Mouse (Mus musculus) thymus, adult 2 months (tissue): ENCODE measurements at regions not wholly inside any gene's neighbourhood (a gene's known extent, or its start where the extent isn't known, plus 50 kb on each side); places are given as distances from the start of the nearest gene placed in this dataset.
"Not testable (repeated sequence)": the region's sequence is repeated elsewhere in the genome, so short reads cannot be mapped to it uniquely, and the experiment has no call there.

Source experiments
- DNase-seq: peaks from one replicate; pipeline ENCODE4 v3.0.0; 2021
- H3K27ac ChIP-seq: fragments of 200-500 bp; 2 replicates; pipeline ENCODE4 v1.5.1; 2012; ENCODE audit warnings: low read length, control low read depth; ENCODE audit not compliant: control insufficient read depth, insufficient read depth
- H3K27me3 ChIP-seq: fragments of 200-500 bp; 2 replicates; pipeline ENCODE4 v1.6.1; 2012; ENCODE audit warnings: mild to moderate bottlenecking, low read length, moderate library complexity, mixed read lengths; ENCODE audit not compliant: control insufficient read depth, insufficient read depth
- H3K36me3 ChIP-seq: fragments of 200-500 bp; 2 replicates; pipeline ENCODE4 v1.6.1; 2012; ENCODE audit warnings: mild to moderate bottlenecking, low read length, moderate library complexity; ENCODE audit not compliant: control insufficient read depth, insufficient read depth
- H3K4me1 ChIP-seq: fragments of 200-500 bp; replicated peaks from 2 replicates; pipeline ENCODE4 v1.6.1; 2012; ENCODE audit warnings: low read length; ENCODE audit not compliant: control insufficient read depth, insufficient read depth
- H3K4me3 ChIP-seq: fragments of 200-500 bp; 2 replicates; pipeline ENCODE4 v1.5.1; 2012; ENCODE audit warnings: mild to moderate bottlenecking, low read length, control low read depth, moderate library complexity; ENCODE audit not compliant: control insufficient read depth, insufficient read depth
- CTCF ChIP-seq: fragments of 200-500 bp; IDR thresholded peaks from 2 replicates; pipeline ENCODE4 v1.5.1; 2012; ENCODE audit warnings: mild to moderate bottlenecking, control low read depth, low read length, moderate library complexity, borderline replicate concordance; ENCODE audit not compliant: control insufficient read depth, poor library complexity, insufficient read depth; ENCODE audit errors: extremely low read depth
- POLR2A ChIP-seq: fragments of 200-500 bp; IDR thresholded peaks from 2 replicates; pipeline ENCODE4 v1.6.1; 2012; ENCODE audit warnings: mild to moderate bottlenecking, low read length, control low read depth, moderate library complexity; ENCODE audit not compliant: control insufficient read depth, poor library complexity, insufficient read depth; ENCODE audit errors: extremely low read depth
- WGBS: fragments of 180-500 bp; shearing (Covaris S2); methylation state at CpG from one replicate; pipeline ENCODE4 v1.1.7; 2018; 5-methylcytosine and 5-hydroxymethylcytosine counted together

DNA sequence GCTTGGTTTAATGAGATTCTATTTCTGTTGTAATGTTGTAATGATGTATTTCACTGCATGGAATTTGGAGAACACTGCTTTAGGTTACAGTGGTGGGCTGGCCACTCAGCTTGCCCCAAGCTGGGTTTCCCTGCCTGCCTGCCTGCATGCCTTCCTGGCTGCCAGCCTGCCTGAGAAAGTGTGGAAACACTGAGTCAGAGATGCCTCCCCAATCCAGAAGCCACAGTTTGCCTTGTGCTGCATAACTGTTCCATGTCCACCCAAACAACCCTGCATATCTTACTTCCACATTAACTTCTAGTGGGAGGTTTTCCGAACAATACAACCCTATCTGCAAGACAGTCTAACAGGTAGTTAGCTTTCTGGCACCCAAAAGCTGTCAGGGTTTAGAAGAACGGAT is 127.0 kb upstream of the Tbl1xr1 start:
- WGBS, result 88% methylated on average over 2 of the region's 2 CpGs
- Histone ChIP-seq H3K4me3 (no peak overlapping the region), H3K4me1 (peaks cover 19% of the 10 kb centered on the region), H3K27ac (no peak overlapping the region), H3K36me3 (no peaks in the 10 kb centered on the region), H3K27me3 (no peaks in the 10 kb centered on the region)
- TF ChIP-seq CTCF (no peak), POLR2A (no peak)
- DNase-seq, result no peak

DNA sequence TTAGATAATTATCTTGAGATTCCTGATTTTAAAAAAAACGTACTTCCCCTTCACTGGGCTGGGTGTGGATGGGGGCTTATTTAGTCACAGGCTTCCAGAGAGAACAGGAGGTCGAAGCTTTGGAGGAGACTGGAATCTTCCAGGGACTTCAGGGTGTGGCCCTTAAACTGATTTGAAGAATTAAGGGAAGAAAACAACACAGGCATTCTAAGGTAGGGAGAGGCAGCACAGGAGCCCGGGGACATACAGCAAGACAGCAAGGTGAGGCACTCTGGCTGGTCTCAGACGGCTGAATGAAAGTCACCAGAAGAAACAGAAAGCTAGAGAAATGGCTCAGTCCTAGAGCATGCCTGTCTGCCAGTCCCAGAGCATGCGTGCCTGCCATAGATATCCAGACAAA is 125.9 kb upstream of the Tbl1xr1 start:
- Histone ChIP-seq H3K36me3 (no peaks in the 10 kb centered on the region), H3K27me3 (no peaks in the 10 kb centered on the region), H3K4me1 (peaks cover 21% of the 10 kb centered on the region), H3K27ac (no peak overlapping the region), H3K4me3 (no peak overlapping the region)
- no peak for DNase-seq
- 89% methylated on average over 5 of the region's 5 CpGs for WGBS
- TF ChIP-seq CTCF (no peak), POLR2A (no peak)

DNA sequence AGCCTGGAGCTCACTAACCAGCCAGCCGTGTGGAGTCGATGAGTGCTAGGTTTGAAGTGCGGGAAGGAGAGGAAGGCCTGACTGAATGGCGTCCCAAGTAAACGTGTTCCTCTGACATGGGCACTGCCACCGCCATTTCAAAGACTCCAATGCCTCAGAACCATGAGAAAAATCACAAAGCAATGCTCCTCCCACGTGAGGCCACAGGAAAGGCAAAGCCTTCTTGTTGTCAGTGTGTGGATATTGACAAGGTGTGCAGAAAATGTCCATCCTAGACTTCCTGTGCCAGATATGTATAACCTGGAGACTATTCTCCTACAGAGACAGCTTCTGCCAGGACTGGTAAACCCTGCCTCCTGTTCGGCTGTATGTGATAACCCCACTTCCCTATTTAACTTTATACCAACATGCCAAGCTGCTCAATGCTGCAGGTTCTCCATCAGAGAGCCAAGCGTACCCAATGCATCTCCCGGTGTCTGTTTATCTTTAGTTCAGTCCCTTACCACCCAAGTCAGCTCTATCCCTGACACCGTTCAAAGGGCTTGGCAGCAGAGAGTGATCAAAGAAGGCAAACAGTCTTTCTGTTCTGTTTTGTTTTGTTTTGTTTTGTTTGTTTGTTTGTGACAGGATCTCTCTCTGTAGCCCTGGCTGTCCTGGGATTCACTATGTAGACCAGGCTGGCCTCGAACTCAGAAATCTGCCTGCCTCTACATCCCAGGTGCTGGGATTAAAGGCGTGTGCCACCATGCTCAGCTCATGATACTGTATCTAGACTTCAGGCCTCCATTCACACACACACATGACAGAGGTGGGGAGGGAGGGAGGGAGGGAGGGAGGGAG is 124.8 kb upstream of the Tbl1xr1 start:
- H3K27ac ChIP-seq, result no peak overlapping the region

DNA sequence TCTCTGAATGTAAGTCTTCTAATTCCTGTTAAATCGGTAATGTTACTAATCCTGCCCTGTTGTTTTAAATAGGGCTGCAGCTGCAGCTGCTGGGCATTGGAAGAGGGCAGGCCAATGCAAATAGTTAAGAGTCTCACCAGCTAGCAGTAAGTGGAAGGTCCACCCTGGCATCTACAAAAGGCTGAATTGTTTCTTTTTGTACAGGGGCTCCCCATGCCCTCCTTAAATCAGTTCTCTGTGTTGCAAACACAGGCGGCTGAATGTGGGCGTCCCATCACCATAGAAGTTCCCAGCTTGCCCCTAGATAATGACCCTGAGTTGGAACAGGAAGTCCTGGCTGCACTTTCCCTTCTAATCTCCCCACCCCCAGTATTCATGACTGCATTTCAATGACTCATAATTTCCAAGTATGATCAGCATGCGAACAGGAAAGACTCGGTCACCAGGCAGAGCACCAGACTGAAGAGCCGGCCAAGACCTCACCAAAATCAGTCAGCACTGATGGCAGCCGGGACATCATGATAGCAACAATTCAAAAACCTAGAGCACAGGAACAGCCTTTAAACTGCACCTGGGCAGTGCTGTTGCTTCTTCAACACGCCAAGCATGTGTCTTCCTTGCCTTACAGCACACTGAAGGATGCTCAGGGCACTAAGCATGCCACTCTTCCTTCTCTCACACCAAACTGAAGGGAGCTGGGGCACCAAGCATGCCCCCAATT is 123.6 kb upstream of the Tbl1xr1 start:
- WGBS, result 68% methylated on average over 8 of the region's 8 CpGs
- DNase-seq, result no peak
- TF ChIP-seq POLR2A, result no peak
- no peak for TF ChIP-seq CTCF

More for the DNA sequence above, 124.8 kb upstream of the Tbl1xr1 start:
- TF ChIP-seq POLR2A, result no peak
- TF ChIP-seq CTCF, result no peak
- H3K4me1 ChIP-seq, result peaks cover 21% of the 10 kb centered on the region
- no peaks in the 10 kb centered on the region for H3K36me3 ChIP-seq
- DNase-seq, result no peak
- no peak overlapping the region for H3K4me3 ChIP-seq
- WGBS, result 73% methylated on average over 13 of the region's 13 CpGs
- no peaks in the 10 kb centered on the region for H3K27me3 ChIP-seq

DNA sequence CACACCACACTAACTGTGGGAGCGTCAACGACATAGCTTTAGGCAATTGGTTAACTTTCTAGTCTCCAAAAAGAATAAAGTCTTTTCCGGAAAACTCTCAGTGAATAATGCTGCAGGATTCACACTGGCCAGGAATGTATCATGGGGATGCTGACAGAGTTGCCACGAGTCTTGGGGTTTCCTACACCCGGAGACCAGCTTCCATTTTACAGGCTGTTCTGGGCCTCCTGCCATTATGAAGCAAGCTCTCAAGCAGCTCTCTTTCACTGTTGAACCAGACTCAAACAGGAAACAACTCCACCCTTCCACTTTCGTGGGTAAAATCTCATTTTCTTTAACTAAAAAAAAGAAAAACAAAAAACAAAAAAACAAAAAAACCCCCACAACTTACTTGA is 123.0 kb upstream of the Tbl1xr1 start:
- no peaks in the 10 kb centered on the region for H3K27me3 ChIP-seq
- TF ChIP-seq POLR2A, result no peak
- WGBS, result 71% methylated on average over 6 of the region's 6 CpGs
- H3K4me3 ChIP-seq, result no peak overlapping the region
- H3K36me3 ChIP-seq, result no peaks in the 10 kb centered on the region
- peaks cover 21% of the 10 kb centered on the region for H3K4me1 ChIP-seq
- DNase-seq, result no peak
- peak overlapping the region; percentile 72 for H3K27ac ChIP-seq

More for the DNA sequence above, 123.6 kb upstream of the Tbl1xr1 start:
- Histone ChIP-seq H3K27ac (peak overlapping the region; percentile 72), H3K4me1 (peaks cover 21% of the 10 kb centered on the region), H3K4me3 (no peak overlapping the region), H3K27me3 (no peaks in the 10 kb centered on the region), H3K36me3 (no peaks in the 10 kb centered on the region)

DNA sequence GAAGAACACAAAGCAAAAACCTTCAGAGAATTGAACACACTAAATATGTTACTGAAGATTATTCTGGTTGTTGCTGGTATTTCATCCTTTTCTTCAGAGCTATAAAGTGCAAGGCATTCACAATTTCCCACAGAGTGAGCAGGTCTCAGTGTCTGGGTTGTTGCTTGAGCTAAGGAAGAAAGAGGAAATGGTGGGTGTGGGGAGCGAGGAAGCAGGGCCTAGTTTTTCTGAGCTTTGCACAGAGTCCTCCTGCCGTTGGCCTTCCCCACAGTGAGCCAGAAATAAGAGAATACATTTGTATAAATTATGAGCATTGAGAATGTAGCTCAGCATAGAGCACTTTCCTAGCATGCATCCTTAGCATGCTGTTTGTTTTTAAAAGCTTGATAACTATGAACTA is 120.8 kb upstream of the Tbl1xr1 start:
- no peaks in the 10 kb centered on the region for H3K36me3 ChIP-seq
- TF ChIP-seq CTCF (no peak), POLR2A (no peak)
- H3K4me3 ChIP-seq, result no peak overlapping the region
- H3K27me3 ChIP-seq, result no peaks in the 10 kb centered on the region
- peaks cover 21% of the 10 kb centered on the region for H3K4me1 ChIP-seq
- no peak overlapping the region for H3K27ac ChIP-seq
- WGBS, result 13% methylated on average over 2 of the region's 2 CpGs
- DNase-seq, result peak; percentile 38

DNA sequence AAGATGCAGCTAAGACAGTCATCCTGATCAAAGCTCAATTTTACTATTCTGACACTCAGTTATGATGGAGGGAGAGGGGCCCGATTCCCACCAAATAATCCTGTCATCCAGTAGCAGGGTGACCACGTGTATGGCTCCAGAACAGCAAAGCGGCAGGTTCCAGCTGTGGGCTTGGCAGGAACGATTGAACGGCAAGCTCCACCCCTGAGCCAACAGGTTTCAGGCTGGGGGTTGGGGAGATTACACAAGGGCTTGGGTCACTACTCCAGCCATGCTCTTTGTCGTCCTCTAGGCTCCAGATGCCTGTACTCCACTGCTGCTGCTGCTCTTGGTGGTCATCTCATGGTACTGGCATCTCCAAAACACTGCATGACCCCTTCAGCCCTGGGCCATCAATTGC is 119.3 kb upstream of the Tbl1xr1 start:
- DNase-seq, H3K4me3 ChIP-seq, H3K27me3 ChIP-seq, H3K36me3 ChIP-seq, H3K27ac ChIP-seq: not testable (repeated sequence)
- peaks cover 19% of the 10 kb centered on the region for H3K4me1 ChIP-seq
- 88% methylated on average over 6 of the region's 6 CpGs for WGBS
